Mouse (Mus musculus): ENCODE results near the gene Fpr-rs3. TPM values are rescaled to one million over a fixed set of nuclear protein-coding genes. Genes with fewer than 3 reads are reported as not detected.

The Fpr-rs3 gene
- total RNA-seq (2021): not detected
- long read RNA-seq, experiment 1: 0 reads
- long read RNA-seq, experiment 2: 0 reads

DNA sequence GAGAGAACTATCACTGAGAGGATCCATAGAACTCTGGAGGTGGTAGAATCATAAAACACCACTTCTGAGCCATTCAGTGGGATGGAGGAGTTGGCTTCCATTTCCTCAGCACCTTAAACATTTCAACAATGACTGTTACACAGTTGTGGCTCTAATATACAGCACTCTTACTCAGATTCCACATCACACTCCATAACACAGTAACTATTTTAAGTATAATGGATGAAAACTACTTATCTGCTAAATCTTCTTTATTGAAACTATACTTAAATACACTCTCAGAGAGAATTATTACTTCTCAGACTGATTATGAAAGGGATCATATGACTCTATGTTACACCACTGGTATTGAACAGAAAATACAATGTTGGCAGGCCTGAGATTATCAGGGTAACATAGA lies at the start of gene Fpr-rs3:
Gene Fpr-rs3 (minus strand): TSS at position 101 of the 400 bp plus-strand sequence.
- no peak for DNase-seq

DNA sequence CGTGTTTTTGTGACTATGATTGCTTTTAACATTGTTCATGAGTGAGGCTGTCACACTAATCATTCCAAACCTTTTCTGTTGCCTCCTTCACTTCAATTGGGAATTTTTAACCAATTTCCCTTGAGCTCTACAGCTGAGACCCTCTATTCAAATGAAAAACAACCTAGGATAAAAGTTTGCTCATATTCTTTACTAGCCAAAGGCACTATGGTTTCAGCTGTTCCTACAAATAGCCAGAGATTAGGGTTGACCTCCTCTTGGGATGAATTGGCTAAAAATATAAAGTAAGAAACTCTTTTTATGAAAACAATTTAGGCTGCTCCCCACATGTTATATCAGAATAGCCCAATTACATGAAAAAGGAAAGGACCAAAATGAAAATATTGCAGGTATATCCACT lies 28.4 kb downstream of the Fpr-rs3 start, which contains the start of gene Vmn2r110:
Gene Vmn2r110 (minus strand): TSS at position 101 of the 400 bp plus-strand sequence.
- DNase-seq: no peak

Other genes with a start within 250 kb of the Fpr-rs3 start
- gene Vmn1r224, start 210.7 kb downstream of the Fpr-rs3 start, total RNA-seq (2021): not detected
- not detected for gene Vmn2r108, start 143.5 kb downstream of the Fpr-rs3 start, total RNA-seq (2021)
- not detected for gene Vmn1r225, start 126.7 kb downstream of the Fpr-rs3 start, total RNA-seq (2021)
- not detected for gene Vmn2r109, start 60.1 kb downstream of the Fpr-rs3 start, total RNA-seq (2021)
- not detected for gene Vmn2r110, start 28.5 kb downstream of the Fpr-rs3 start, total RNA-seq (2021)
- not detected for gene Vmn1r226, start 58.0 kb upstream of the Fpr-rs3 start, total RNA-seq (2021)
- not detected for gene Vmn1r227, start 105.0 kb upstream of the Fpr-rs3 start, total RNA-seq (2021)
- not detected for gene Vmn1r228, start 161.3 kb upstream of the Fpr-rs3 start, total RNA-seq (2021)
- gene Vmn1r229, start 186.7 kb upstream of the Fpr-rs3 start, total RNA-seq (2021): not detected
- not detected for gene Vmn1r230, start 215.6 kb upstream of the Fpr-rs3 start, total RNA-seq (2021)

Data from heart, adult 18-20 months (tissue).